Mouse (Mus musculus) testis, postnatal 14 days (tissue): ENCODE measurements around the gene Trdmt1.

ENCODE experiments used
- DNase-seq: peaks from one replicate; pipeline ENCODE4 v3.0.0; 2021; ENCODE audit warnings: low spot score

Gene Trdmt1

DNA sequence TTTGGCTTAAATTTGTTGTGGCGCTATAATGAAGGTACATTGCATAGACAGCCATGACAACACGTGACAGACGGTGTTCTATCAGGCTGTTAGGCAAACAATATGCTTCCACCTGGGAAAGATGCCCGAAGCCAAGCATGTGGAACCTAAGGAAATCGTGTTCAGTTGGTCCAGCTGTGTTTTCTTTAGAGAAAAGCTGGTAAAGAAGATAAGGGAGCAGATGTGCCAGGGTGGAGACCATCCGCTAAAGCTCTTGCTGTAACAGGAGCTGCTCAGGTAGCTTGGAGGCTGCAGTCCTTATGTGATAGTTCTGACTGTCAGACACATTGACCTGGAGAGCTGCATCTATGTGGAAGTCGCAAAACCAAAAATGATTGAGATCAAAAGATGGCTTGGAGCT, 45.3 kb downstream of the Trdmt1 start:
- DNase-seq = no peak

- no peak for DNase-seq
These were observed 48.4 kb downstream of the Trdmt1 start for GRCm38 (mm10) chr2:13496087-13496486.

GRCm38 (mm10) chr2:13492927-13493326, 51.5 kb downstream of the Trdmt1 start:
- no peak for DNase-seq

- no peak for DNase-seq
These were observed 52.7 kb downstream of the Trdmt1 start, which contains the start of gene Cubn for GRCm38 (mm10) chr2:13491734-13492133. TSS of gene Cubn (minus strand) at chr2:13491813.

DNA sequence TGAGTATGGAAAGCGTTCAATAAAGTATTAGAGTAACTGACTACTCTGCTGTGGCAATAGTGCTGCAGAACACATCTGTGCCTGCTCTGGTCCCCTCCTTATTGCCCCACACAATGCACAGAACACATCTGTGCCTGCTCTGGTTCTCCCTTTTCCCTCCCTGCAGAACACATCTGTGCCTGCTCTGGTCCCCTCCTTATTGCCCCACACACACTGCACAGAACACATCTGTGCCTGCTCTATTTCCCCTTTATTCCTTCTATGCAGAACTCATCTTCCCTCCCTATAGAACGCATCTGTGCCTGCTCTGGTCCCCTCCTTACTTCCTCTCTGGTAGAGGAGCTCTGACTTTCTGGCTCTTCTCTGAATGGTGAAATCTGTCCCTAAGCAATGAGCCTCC, 54.0 kb downstream of the Trdmt1 start:
- DNase-seq = no peak

DNA sequence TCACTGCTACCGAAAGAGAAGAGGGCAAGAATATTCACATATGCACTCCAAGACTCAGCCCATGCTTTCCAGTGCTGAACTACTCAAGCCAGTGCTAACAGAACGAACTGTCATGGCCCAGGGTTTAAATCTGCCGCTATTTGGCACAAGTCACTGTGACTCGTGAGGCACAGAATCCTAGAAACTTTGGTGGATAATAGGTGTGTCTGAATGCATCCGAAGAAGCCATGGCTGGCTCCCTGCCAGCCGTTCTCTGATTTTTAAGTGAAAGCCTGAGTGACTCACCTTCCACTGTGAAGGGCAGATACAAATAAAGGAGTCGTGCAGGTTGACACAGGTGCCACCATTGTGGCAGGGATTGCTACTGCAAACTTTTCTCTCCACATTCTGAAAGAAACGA, 58.0 kb downstream of the Trdmt1 start:
- DNase-seq = no peak

GRCm38 (mm10) chr2:13484566-13484965, 59.9 kb downstream of the Trdmt1 start:
- no peak for DNase-seq

DNA sequence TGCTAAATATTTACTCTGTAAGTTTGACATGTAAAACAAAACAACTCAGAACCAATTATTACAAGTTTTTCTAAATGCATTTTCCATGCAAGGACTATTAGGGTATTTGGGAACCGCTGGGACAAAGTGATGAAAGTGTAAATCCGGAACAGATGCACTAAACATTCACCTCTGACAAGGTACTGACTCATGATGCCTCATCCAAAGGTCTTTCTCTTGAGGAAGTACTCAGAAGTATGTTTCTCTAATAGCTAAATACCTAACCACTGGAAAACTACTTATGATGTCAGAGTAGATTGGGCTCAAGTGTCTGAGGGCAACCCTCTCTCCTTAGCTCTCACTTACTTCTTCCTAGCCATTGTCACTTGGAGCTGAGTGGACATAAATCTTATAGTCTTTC, 63.7 kb downstream of the Trdmt1 start:
- DNase-seq = no peak

- DNase-seq = no peak
These were observed 65.3 kb downstream of the Trdmt1 start for GRCm38 (mm10) chr2:13479165-13479564.

DNA sequence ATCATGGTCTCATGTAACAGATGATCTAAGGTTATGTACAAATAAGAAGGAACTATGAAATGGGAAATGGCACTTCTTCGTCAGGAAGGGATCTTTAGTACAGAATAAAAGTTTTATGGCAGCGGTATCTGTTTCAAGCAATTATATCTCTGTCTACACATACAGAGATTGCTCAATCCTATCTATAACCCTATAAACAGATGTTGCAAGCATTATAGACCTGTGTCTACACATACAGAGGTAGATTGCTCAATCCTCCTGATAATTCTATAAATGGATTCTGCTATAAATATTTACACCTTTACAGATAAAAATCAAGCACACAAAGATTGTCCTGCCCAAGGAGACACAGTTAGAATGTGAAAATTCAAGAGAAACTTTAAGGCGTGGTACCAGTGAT, 74.4 kb downstream of the Trdmt1 start:
- DNase-seq = no peak

DNA sequence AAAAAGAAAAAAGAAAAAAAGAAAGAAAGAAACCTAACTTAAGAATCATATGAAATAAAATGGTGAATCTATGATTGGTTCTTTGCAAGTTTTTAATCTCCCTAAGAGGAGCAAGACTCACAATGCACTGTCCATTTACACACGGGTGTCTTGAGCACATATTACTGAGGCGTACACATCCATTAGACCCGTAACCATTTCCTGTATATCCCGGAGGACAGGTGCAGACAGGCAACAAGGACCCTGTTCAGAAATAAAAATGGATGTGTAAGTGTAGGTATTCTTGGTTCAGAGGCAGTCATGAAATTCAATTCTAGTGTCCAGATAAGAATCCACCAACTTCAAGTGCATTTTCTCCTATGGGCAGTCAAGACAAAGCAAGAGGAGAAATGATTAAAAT, 74.8 kb downstream of the Trdmt1 start:
- DNase-seq = no peak

- DNase-seq = no peak
These were observed 77.8 kb downstream of the Trdmt1 start for GRCm38 (mm10) chr2:13466685-13467084.
